Mouse (Mus musculus) left cerebral cortex, postnatal 36 days (tissue): ENCODE measurements around the gene Srpk2. TPM values are rescaled to one million over a fixed set of nuclear protein-coding genes. Genes with fewer than 3 reads are reported as not detected.
A peak's percentile ranks its signal among the peaks of the same experiment; 100 is the strongest.
"Not testable (repeated sequence)": the region's sequence is repeated elsewhere in the genome, so short reads cannot be mapped to it uniquely, and the experiment has no call there.

ENCODE experiments used
- DNase-seq, 2 experiments: peaks; one replicate each; pipeline ENCODE4 v3.0.0; 2021 to 2022; ENCODE audit warnings: low spot score in 2 of 2, mixed read lengths in 1 of 2
- intact Hi-C: fragments of 180-260 bp; cut with DNase I; formaldehyde crosslinking; loops from one replicate; pipeline ENCODE4 v1.15.1; 2025
- total RNA-seq, 2 experiments: library from RNA; stranded (reverse); gene quantifications; 2 replicates each; pipeline ENCODE4 v1.2.3; 2021

Srpk2 gene
- total RNA-seq, 2 experiments from 2014 or later = 179 to 194 TPM

- intact Hi-C loops = loop anchor here (5.0 to 10.0 kb wide), 2 partner anchors 114 to 186 kb away; partner anchors contain the start of gene Kmt2e
These were observed 65.8 kb downstream of the Srpk2 start for GRCm38 (mm10) chr5:23618656-23619055.

GRCm38 (mm10) chr5:23617104-23617415, 67.4 kb downstream of the Srpk2 start:
- intact Hi-C loops = loop anchor here (5.0 to 10.0 kb wide), 2 partner anchors 112 to 185 kb away; partner anchors contain the start of gene Kmt2e
- peak in 1 of 2 experiments; percentile 46 for DNase-seq

More at GRCm38 (mm10) chr5:23618656-23619055, 65.8 kb downstream of the Srpk2 start:
- no peak for DNase-seq

GRCm38 (mm10) chr5:23616270-23617103, 67.9 kb downstream of the Srpk2 start:
- intact Hi-C loops = loop anchor here (5.0 to 10.0 kb wide), 2 partner anchors 112 to 184 kb away; partner anchors contain the start of gene Kmt2e
- peak; percentile 29 to 54 for DNase-seq

GRCm38 (mm10) chr5:23615586-23616269, 68.7 kb downstream of the Srpk2 start:
- DNase-seq = no peak
- intact Hi-C loops = loop anchor here (5.0 to 10.0 kb wide), 2 partner anchors 111 to 183 kb away; partner anchors contain the start of gene Kmt2e

- intact Hi-C loops = loop anchor here (10.0 kb wide), 1 partner anchor 108 kb away; no protein-coding TSS in a partner anchor
- no peak for DNase-seq
These were observed 71.6 kb downstream of the Srpk2 start for GRCm38 (mm10) chr5:23612856-23613255.

- intact Hi-C loops = no loop called here
These were observed 80.2 kb downstream of the Srpk2 start for GRCm38 (mm10) chr5:23604036-23604705.

GRCm38 (mm10) chr5:23599750-23600537, 84.5 kb downstream of the Srpk2 start:
- intact Hi-C loops = no loop called here

More at GRCm38 (mm10) chr5:23604036-23604705, 80.2 kb downstream of the Srpk2 start:
- no peak for DNase-seq

GRCm38 (mm10) chr5:23599171-23599570, 85.2 kb downstream of the Srpk2 start:
- intact Hi-C loops = no loop called here
- DNase-seq = no peak

More at GRCm38 (mm10) chr5:23599750-23600537, 84.5 kb downstream of the Srpk2 start:
- DNase-seq = no peak

- intact Hi-C loops = no loop called here
- DNase-seq = peak in 1 of 2 experiments; percentile 34
These were observed 85.9 kb downstream of the Srpk2 start for GRCm38 (mm10) chr5:23598491-23598890.

GRCm38 (mm10) chr5:23597999-23598398, 86.4 kb downstream of the Srpk2 start:
- DNase-seq = no peak
- intact Hi-C loops = no loop called here

GRCm38 (mm10) chr5:23597260-23597864, 87.1 kb downstream of the Srpk2 start:
- DNase-seq = no peak
- intact Hi-C loops = no loop called here

- intact Hi-C loops = no loop called here
These were observed 88.0 kb downstream of the Srpk2 start for GRCm38 (mm10) chr5:23596326-23596965.

GRCm38 (mm10) chr5:23590298-23590697, 94.1 kb downstream of the Srpk2 start:
- intact Hi-C loops, DNase-seq: not testable (repeated sequence)

More at GRCm38 (mm10) chr5:23596326-23596965, 88.0 kb downstream of the Srpk2 start:
- no peak for DNase-seq

- intact Hi-C loops = no loop called here
- no peak for DNase-seq
These were observed 96.8 kb downstream of the Srpk2 start for GRCm38 (mm10) chr5:23587614-23588013.

GRCm38 (mm10) chr5:23586531-23587453, 97.6 kb downstream of the Srpk2 start:
- intact Hi-C loops = no loop called here
- no peak for DNase-seq

- no peak for DNase-seq
- intact Hi-C loops = no loop called here
These were observed 102.8 kb downstream of the Srpk2 start for GRCm38 (mm10) chr5:23581484-23582060.
